Mouse (Mus musculus) limb, embryonic 15.5 days (tissue): ENCODE measurements around the gene Rp9. TPM values are rescaled to one million over a fixed set of nuclear protein-coding genes. Genes with fewer than 3 reads are reported as not detected.
A peak's percentile ranks its signal among the peaks of the same experiment; 100 is the strongest.

Source experiments
- ATAC-seq: fragments of 200-750 bp; cut with Nextera tagmentation; 2 replicates; pipeline ENCODE4 v1.8.0; 2017; ENCODE audit warnings: low read depth, moderate TSS enrichment; ENCODE audit not compliant: insufficient number of reproducible peaks, low FRiP score, low TSS enrichment
- H3K27ac ChIP-seq: fragments of 300-500 bp; sonication (generic); 2 replicates; pipeline ENCODE4 v1.5.1; 2015; ENCODE audit warnings: moderate library complexity, mild to moderate bottlenecking, inconsistent platforms
- H3K27me3 ChIP-seq: fragments of 300-500 bp; sonication (generic); 2 replicates; pipeline ENCODE4 v1.6.1; 2015; ENCODE audit warnings: inconsistent platforms
- H3K36me3 ChIP-seq: fragments of 300-500 bp; sonication (generic); 2 replicates; pipeline ENCODE4 v1.6.1; 2015; ENCODE audit warnings: inconsistent platforms
- H3K4me1 ChIP-seq: fragments of 300-500 bp; sonication (generic); 2 replicates; pipeline ENCODE4 v1.6.1; 2015; ENCODE audit warnings: inconsistent platforms
- H3K4me2 ChIP-seq: fragments of 300-500 bp; sonication (generic); 2 replicates; pipeline ENCODE4 v1.6.1; 2015; ENCODE audit warnings: mild to moderate bottlenecking, inconsistent platforms
- H3K4me3 ChIP-seq: fragments of 300-500 bp; sonication (generic); 2 replicates; pipeline ENCODE4 v1.5.1; 2015; ENCODE audit warnings: mild to moderate bottlenecking, inconsistent platforms
- H3K9ac ChIP-seq: fragments of 300-500 bp; sonication (generic); 2 replicates; pipeline ENCODE4 v1.6.1; 2015; ENCODE audit warnings: inconsistent platforms
- H3K9me3 ChIP-seq: fragments of 300-500 bp; sonication (generic); 2 replicates; pipeline ENCODE4 v1.6.1; 2016; ENCODE audit warnings: inconsistent platforms
- WGBS: fragments of 180-500 bp; shearing (Covaris S2); methylation state at CpG from one replicate; pipeline ENCODE4 v1.1.7; 2015; 5-methylcytosine and 5-hydroxymethylcytosine counted together
- polyA plus RNA-seq: library from polyadenylated mRNA; unstranded; fragments of >200 nt; fragmentation: Nextera tagmentation; extraction: Ambion mirVana; gene quantifications from 2 replicates; pipeline ENCODE4 v1.2.1, GENCODE M21; 2015

Gene Rp9
- polyA plus RNA-seq, 1 experiment from 2014 or later: 63.0 TPM

GRCm38 (mm10) chr9:22389736-22390245 lies 79.8 kb downstream of the Rp9 start:
- H3K4me2 ChIP-seq: peak overlapping the region; percentile 91
- WGBS: 66% methylated on average over 6 of the region's 6 CpGs
- peaks cover 19% of the 10 kb centered on the region for H3K4me1 ChIP-seq
- H3K36me3 ChIP-seq: no peaks in the 10 kb centered on the region
- no peaks in the 10 kb centered on the region for H3K9me3 ChIP-seq
- no peak overlapping the region; the same call in 1 of the 2 replicates for H3K9ac ChIP-seq
- peak overlapping the region; percentile 94 for H3K27ac ChIP-seq
- no peaks in the 10 kb centered on the region for H3K27me3 ChIP-seq
- ATAC-seq: no peak
- peak overlapping the region; percentile 84 for H3K4me3 ChIP-seq

DNA sequence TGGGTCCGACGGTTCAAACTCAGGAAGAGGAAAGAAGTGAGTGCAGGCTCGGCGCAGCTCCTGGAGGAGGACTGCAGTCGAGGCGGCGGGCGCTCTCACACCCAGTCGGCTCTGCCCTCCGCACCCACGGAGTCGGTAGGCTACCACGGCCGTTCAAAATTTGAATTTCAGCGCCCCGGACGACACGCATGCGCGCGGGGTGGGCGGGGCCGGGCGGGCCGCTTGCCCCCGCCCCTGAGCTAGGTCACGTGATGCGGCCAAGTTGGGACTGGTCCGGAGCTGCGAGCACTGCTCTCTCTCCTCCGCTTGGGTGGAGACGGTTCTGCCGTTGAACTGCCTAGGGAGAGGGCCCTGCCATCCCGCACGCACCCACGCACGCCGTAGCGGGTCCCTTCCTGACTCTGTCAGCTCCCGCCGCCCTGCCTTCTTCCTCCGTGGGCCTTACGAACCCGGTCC lies 80.5 kb downstream of the Rp9 start, which contains the start of gene Anln:
Gene Anln (minus strand): TSS at position 168 of the 456 bp plus-strand sequence.
- Histone ChIP-seq H3K4me1 (peaks cover 19% of the 10 kb centered on the region), H3K27ac (peak within 1 kb of the TSS; percentile 94), H3K36me3 (no peaks in the 10 kb centered on the region), H3K9me3 (no peaks in the 10 kb centered on the region), H3K27me3 (no peaks in the 10 kb centered on the region), H3K4me3 (peak within 1 kb of the TSS; percentile 84), H3K4me2 (peak within 1 kb of the TSS; percentile 91), H3K9ac (peak within 1 kb of the TSS; percentile 86)
- WGBS: 0% methylated on average over 43 of the region's 44 CpGs
- peak; percentile 95 for ATAC-seq

DNA sequence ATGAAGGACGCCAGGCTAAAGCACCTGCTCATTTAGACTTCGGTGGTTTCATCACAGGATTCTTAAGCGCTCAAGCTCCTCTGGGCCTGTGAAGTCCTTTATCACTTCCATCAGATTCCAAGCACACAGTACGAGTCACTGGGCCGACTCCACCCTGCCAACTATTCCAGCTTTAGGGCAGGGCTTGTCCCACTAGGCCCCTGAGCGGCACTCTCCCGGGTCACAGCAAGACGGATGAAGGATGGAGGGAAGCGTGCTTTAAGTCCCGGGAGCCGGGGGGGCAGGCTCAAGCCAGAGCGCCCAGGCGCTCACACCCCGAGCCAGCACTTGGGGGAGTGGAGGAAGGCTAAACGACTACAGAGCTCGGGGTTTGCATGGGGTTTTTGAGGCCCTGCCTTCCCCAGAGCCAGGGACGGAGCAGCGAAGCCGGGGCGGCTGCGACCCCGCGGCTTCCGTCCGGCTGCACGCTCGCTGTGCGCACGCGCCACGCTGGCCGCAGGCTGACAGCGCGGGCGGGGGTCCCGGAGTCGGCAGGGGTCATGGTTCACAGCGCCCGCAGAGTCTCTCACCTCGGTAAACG lies 81.1 kb downstream of the Rp9 start:
- Histone ChIP-seq H3K9me3 (no peaks in the 10 kb centered on the region), H3K4me3 (peak overlapping the region; percentile 84), H3K27me3 (no peaks in the 10 kb centered on the region), H3K9ac (peak overlapping the region; percentile 86), H3K36me3 (no peaks in the 10 kb centered on the region), H3K4me2 (peak overlapping the region; percentile 91), H3K4me1 (peaks cover 19% of the 10 kb centered on the region), H3K27ac (peak overlapping the region; percentile 94)
- peak; percentile 74 for ATAC-seq
- under 1% methylated on average over 41 of the region's 41 CpGs for WGBS

- peak overlapping the region; percentile 84 for H3K4me3 ChIP-seq
- no peaks in the 10 kb centered on the region for H3K36me3 ChIP-seq
- no peak for ATAC-seq
- no peaks in the 10 kb centered on the region for H3K9me3 ChIP-seq
- 15% methylated on average over 6 of the region's 6 CpGs for WGBS
- H3K9ac ChIP-seq: peak overlapping the region; percentile 86
- peak overlapping the region; percentile 91 for H3K4me2 ChIP-seq
- peaks cover 19% of the 10 kb centered on the region for H3K4me1 ChIP-seq
- no peaks in the 10 kb centered on the region for H3K27me3 ChIP-seq
- H3K27ac ChIP-seq: no peak overlapping the region
Observed at GRCm38 (mm10) chr9:22387901-22388300, 81.6 kb downstream of the Rp9 start.

- H3K27me3 ChIP-seq: no peaks in the 10 kb centered on the region
- no peak overlapping the region for H3K4me2 ChIP-seq
- H3K4me1 ChIP-seq: peaks cover 19% of the 10 kb centered on the region
- no peak overlapping the region for H3K27ac ChIP-seq
- H3K9me3 ChIP-seq: no peaks in the 10 kb centered on the region
- no peak overlapping the region for H3K9ac ChIP-seq
- WGBS: 49% methylated on average over 2 of the region's 2 CpGs
- H3K4me3 ChIP-seq: no peak overlapping the region
- peaks cover 11% of the 10 kb centered on the region for H3K36me3 ChIP-seq
- ATAC-seq: no peak
Observed at GRCm38 (mm10) chr9:22385890-22386289, 83.7 kb downstream of the Rp9 start.

GRCm38 (mm10) chr9:22376086-22376485 lies 93.5 kb downstream of the Rp9 start:
- Histone ChIP-seq H3K4me3 (no peak overlapping the region), H3K4me1 (no peaks in the 10 kb centered on the region), H3K36me3 (peaks cover 75% of the 10 kb centered on the region), H3K4me2 (no peak overlapping the region), H3K9ac (no peak overlapping the region), H3K27me3 (no peaks in the 10 kb centered on the region), H3K27ac (no peak overlapping the region), H3K9me3 (no peaks in the 10 kb centered on the region)
- ATAC-seq: no peak
- 93% methylated on average over 5 of the region's 5 CpGs for WGBS

DNA sequence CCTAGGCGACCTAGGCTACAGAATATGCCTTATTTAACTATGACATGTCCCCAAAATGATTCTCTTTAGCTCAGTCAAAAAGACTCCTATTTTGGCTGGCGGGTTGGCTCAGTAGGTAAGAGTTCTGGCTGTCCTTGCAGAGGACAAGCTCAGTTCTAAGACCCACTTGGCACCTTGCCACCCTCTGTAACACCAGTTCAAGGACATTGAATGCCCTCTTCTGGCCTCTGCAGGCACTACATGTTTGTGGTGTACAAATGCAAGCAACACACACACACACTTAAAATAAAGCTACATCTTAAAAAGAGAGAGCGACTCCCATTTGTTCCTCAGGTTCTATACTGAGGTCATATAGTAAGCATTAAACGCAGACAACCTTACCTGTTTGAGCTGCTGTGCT lies 96.8 kb downstream of the Rp9 start:
- ATAC-seq: no peak
- H3K4me2 ChIP-seq: no peak overlapping the region
- peaks cover 64% of the 10 kb centered on the region for H3K36me3 ChIP-seq
- no peaks in the 10 kb centered on the region for H3K4me1 ChIP-seq
- no peaks in the 10 kb centered on the region for H3K9me3 ChIP-seq
- no peaks in the 10 kb centered on the region for H3K27me3 ChIP-seq
- no peak overlapping the region for H3K4me3 ChIP-seq
- no peak overlapping the region for H3K27ac ChIP-seq
- no peak overlapping the region for H3K9ac ChIP-seq
- WGBS: 95% methylated on average over 4 of the region's 4 CpGs

DNA sequence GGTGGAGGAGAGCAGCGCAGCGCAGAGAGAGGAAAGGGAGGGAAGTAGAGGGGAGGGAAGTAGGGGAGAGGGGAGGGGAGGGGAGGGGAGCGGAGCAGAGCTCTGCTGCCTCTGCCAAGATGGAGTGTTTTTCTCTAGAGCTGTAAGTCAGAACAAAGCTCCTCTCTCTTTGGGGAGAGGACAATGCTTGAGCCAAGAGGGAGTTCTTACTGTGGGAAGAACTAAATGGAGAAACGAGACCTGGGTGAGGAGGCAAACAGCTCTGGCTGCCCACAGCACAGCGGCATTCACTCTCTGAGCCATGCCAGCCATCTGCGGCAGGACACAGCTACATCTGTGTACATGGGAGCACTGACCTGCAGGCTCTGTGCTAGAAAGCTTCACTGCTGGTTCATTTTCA lies 101.5 kb downstream of the Rp9 start:
- Histone ChIP-seq H3K4me2 (no peak overlapping the region), H3K27ac (no peak overlapping the region), H3K36me3 (peaks cover 55% of the 10 kb centered on the region), H3K27me3 (no peaks in the 10 kb centered on the region), H3K4me3 (no peak overlapping the region), H3K9me3 (no peaks in the 10 kb centered on the region), H3K9ac (no peak overlapping the region), H3K4me1 (no peaks in the 10 kb centered on the region)
- ATAC-seq: no peak
- 82% methylated on average over 6 of the region's 6 CpGs for WGBS

- WGBS: 92% methylated on average over 10 of the region's 10 CpGs
Observed at GRCm38 (mm10) chr9:22366621-22367020, 102.9 kb downstream of the Rp9 start.

DNA sequence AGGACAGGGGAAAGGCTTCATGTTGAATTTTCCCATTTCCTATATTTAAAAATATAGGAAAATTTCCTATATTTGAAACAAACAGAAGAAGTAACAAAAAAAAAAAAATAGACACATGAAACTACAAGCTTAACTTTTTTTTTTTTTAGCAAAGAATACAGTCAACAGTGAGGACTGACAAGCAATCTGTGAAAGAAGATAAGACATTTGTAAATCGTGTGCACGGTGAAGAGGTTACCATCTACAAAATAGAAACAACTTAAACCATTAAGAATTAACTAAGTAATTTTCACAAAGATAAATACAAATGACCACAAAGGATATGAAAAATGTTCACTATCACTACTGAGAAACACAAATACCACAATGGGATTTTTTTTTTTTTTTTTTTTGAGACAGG lies 103.3 kb downstream of the Rp9 start:
- H3K36me3 ChIP-seq: peaks cover 51% of the 10 kb centered on the region
- H3K27ac ChIP-seq: no peak overlapping the region
- no peak overlapping the region for H3K9ac ChIP-seq
- H3K27me3 ChIP-seq: no peaks in the 10 kb centered on the region
- no peak for ATAC-seq
- no peak overlapping the region for H3K4me2 ChIP-seq
- WGBS: 92% methylated on average over 2 of the region's 2 CpGs
- H3K4me3 ChIP-seq: no peak overlapping the region
- H3K9me3 ChIP-seq: no peaks in the 10 kb centered on the region
- H3K4me1 ChIP-seq: no peaks in the 10 kb centered on the region

More at GRCm38 (mm10) chr9:22366621-22367020, 102.9 kb downstream of the Rp9 start:
- no peak overlapping the region for H3K27ac ChIP-seq
- no peaks in the 10 kb centered on the region for H3K4me1 ChIP-seq
- no peak overlapping the region for H3K9ac ChIP-seq
- peaks cover 53% of the 10 kb centered on the region for H3K36me3 ChIP-seq
- no peak overlapping the region for H3K4me3 ChIP-seq
- no peaks in the 10 kb centered on the region for H3K9me3 ChIP-seq
- H3K4me2 ChIP-seq: no peak overlapping the region
- H3K27me3 ChIP-seq: no peaks in the 10 kb centered on the region
- ATAC-seq: no peak
